Mouse (Mus musculus): Measurements from ENCODE around the gene Iqce.
"Not testable (repeated sequence)": the region's sequence is repeated elsewhere in the genome, so short reads cannot be mapped to it uniquely, and the experiment has no call there.

The Iqce gene

GRCm38 (mm10) chr5:140704378-140705251 lies 2.4 kb upstream of the Iqce start, which contains the start of gene Brat1:
Gene Brat1 (plus strand): TSS chr5:140705011.
- peak; percentile 100 for DNase-seq

GRCm38 (mm10) chr5:140703480-140704377 lies 1.6 kb upstream of the Iqce start:
- DNase-seq: peak; percentile 17

- DNase-seq: peak; percentile 24
Observed at GRCm38 (mm10) chr5:140702618-140703175, 519 bp upstream of the Iqce start.

GRCm38 (mm10) chr5:140701661-140702060 lies 517 bp downstream of the Iqce start:
- DNase-seq: no peak

GRCm38 (mm10) chr5:140699776-140700175 lies 2.4 kb downstream of the Iqce start:
- DNase-seq: no peak

- no peak for DNase-seq
Observed at GRCm38 (mm10) chr5:140695987-140696386, 6.2 kb downstream of the Iqce start.

GRCm38 (mm10) chr5:140688434-140688833 lies 13.7 kb downstream of the Iqce start:
- no peak for DNase-seq

GRCm38 (mm10) chr5:140684343-140685148 lies 17.6 kb downstream of the Iqce start:
- DNase-seq: no peak

GRCm38 (mm10) chr5:140682113-140682512 lies 20.1 kb downstream of the Iqce start:
- no peak for DNase-seq

GRCm38 (mm10) chr5:140680950-140681349 lies 21.2 kb downstream of the Iqce start:
- DNase-seq: no peak

GRCm38 (mm10) chr5:140680051-140680450 lies 22.1 kb downstream of the Iqce start:
- no peak for DNase-seq

- DNase-seq: no peak
Observed at GRCm38 (mm10) chr5:140677137-140677536, 25.0 kb downstream of the Iqce start.

- no peak for DNase-seq
Observed at GRCm38 (mm10) chr5:140675640-140676039, 26.5 kb downstream of the Iqce start.

GRCm38 (mm10) chr5:140675079-140675478 lies 27.1 kb downstream of the Iqce start:
- DNase-seq: no peak

- no peak for DNase-seq
Observed at GRCm38 (mm10) chr5:140674036-140674435, 28.1 kb downstream of the Iqce start.

GRCm38 (mm10) chr5:140672603-140673002 lies 29.6 kb downstream of the Iqce start:
- not testable (repeated sequence) for DNase-seq

- no peak for DNase-seq
Observed at GRCm38 (mm10) chr5:140672115-140672514, 30.1 kb downstream of the Iqce start.

- DNase-seq: peak; percentile 36
Observed at GRCm38 (mm10) chr5:140663621-140664180, 38.5 kb downstream of the Iqce start.

- DNase-seq: no peak
Observed at GRCm38 (mm10) chr5:140662741-140663592, 39.2 kb downstream of the Iqce start.

GRCm38 (mm10) chr5:140661875-140662643 lies 40.1 kb downstream of the Iqce start:
- DNase-seq: no peak

Measured in cerebellum, adult 11 months (tissue).